Mouse (Mus musculus): Measurements from ENCODE around the gene Vmn1r72.
"Not testable (repeated sequence)": the region's sequence is repeated elsewhere in the genome, so short reads cannot be mapped to it uniquely, and the experiment has no call there.

The Vmn1r72 gene

GRCm38 (mm10) chr7:11680047-11680446, at the start of gene Vmn1r72:
TSS of gene Vmn1r72 (minus strand) at chr7:11680147.
- not testable (repeated sequence) for DNase-seq (ENCODE audit: low spot score)

DNA sequence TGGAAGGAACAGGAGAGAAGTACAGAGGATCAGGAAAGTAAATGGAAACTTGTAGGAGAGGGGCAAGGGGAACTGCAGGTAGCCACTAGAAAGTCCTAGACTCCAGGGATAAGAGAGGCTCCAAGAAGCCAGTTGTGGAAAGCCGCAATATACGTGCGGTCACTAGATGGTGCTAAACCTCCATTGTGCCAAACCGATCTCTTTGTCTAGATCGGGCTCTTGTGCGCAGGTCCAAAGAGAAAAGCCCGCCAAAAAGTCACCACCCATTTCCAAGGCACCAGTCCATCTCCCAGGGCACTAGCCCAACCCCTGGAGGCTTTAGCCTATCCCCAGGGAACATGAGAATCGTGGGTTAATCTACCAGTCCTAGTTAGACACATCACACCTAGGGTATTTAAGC, 62.9 kb downstream of the Vmn1r72 start:
- DNase-seq (ENCODE audit: low spot score): peak; percentile 4
